Mouse (Mus musculus) E14TG2a.4 (cell line): ENCODE data around the gene Tfrc.
A peak's percentile ranks its signal among the peaks of the same experiment; 100 is the strongest.

Source experiments
- H3K27me3 ChIP-seq: 2 replicates; pipeline ENCODE4 v1.6.1; 2014; ENCODE audit warnings: low read length, control low read depth; ENCODE audit not compliant: insufficient read depth
- H3K36me3 ChIP-seq: 2 replicates; pipeline ENCODE4 v1.6.1; 2014; ENCODE audit warnings: low read length, control low read depth; ENCODE audit not compliant: insufficient read depth
- H3K4me1 ChIP-seq: replicated peaks from 2 replicates; pipeline ENCODE4 v1.6.1; 2014; ENCODE audit warnings: low read depth, low read length, control low read depth
- H3K4me3 ChIP-seq: replicated peaks from 2 replicates; pipeline ENCODE4 v1.5.1; 2014; ENCODE audit warnings: mild to moderate bottlenecking, low read length
- H3K9me3 ChIP-seq: 2 replicates; pipeline ENCODE4 v1.6.1; 2014; ENCODE audit warnings: low read length, control low read depth
- CTCF ChIP-seq: conservative IDR thresholded peaks from 2 replicates; pipeline ENCODE4 v1.5.1; 2014; ENCODE audit warnings: low read length
- NANOG ChIP-seq: IDR thresholded peaks from 2 replicates; pipeline ENCODE4 v1.6.1; 2014; ENCODE audit warnings: borderline replicate concordance, low read length, mixed read lengths
- POU5F1 ChIP-seq: IDR thresholded peaks from 2 replicates; pipeline ENCODE4 v1.6.1; 2014; ENCODE audit warnings: low read length, borderline replicate concordance

Gene Tfrc

DNA sequence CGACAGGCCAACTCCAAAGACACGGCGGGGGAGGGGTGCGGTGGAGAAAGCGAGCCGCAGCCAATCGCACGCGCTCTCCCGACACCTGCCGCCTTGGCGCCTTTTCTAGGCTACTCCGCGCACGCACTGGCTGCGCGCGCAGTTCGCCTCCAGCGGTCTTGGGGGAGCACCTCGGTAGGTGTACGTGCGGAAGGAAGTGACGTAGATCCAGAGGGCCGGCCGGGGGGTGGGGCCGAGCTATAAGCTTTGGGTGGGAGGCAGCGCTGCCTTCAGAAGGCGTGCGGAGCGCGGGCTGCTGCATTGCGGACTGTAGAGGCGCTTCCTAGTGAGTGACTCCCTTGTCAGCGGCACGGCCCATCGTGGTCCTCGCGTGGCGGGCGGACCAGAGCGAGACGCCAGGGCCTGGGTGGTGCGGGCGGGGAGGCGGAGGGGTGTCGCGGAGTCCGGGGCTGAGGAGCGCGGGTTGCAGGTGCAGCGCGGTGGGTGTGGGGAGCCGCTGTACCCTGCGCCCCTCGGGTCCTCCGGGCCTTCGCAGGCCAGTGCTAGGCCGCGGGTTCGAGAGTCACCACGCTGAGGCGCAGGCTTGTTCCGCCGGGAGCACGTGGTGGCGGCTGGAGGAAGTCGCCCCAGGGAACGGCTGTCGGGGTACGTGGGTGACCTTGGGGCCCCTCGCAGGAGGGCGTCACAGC lies at the start of gene Tfrc:
Gene Tfrc (plus strand): TSS at position 209 of the 689 bp plus-strand sequence.
- TF ChIP-seq NANOG (no peak), POU5F1 (no peak), CTCF (no peak)

GRCm38 (mm10) chr16:32559493-32559892 lies 49.2 kb upstream of the Tfrc start:
- Histone ChIP-seq H3K36me3 (no peaks in the 10 kb centered on the region), H3K4me1 (peaks cover 25% of the 10 kb centered on the region), H3K9me3 (peaks cover 3% of the 10 kb centered on the region; the same call in 1 of the 2 replicates), H3K4me3 (no peak overlapping the region), H3K27me3 (no peaks in the 10 kb centered on the region)
- TF ChIP-seq NANOG = no peak
- TF ChIP-seq POU5F1 = no peak
- no peak for TF ChIP-seq CTCF

More for the DNA sequence above, at the start of gene Tfrc:
- H3K27me3 ChIP-seq = no peaks in the 10 kb centered on the region
- peaks cover 57% of the 10 kb centered on the region for H3K4me1 ChIP-seq
- peaks cover 40% of the 10 kb centered on the region for H3K36me3 ChIP-seq
- no peaks in the 10 kb centered on the region for H3K9me3 ChIP-seq
- H3K4me3 ChIP-seq = peak within 1 kb of the TSS; percentile 99

GRCm38 (mm10) chr16:32563056-32563793 lies 45.5 kb upstream of the Tfrc start:
- H3K4me3 ChIP-seq = no peak overlapping the region
- peaks cover 47% of the 10 kb centered on the region for H3K4me1 ChIP-seq
- peaks cover 7% of the 10 kb centered on the region; the same call in 1 of the 2 replicates for H3K9me3 ChIP-seq
- no peaks in the 10 kb centered on the region for H3K36me3 ChIP-seq
- H3K27me3 ChIP-seq = no peaks in the 10 kb centered on the region
- TF ChIP-seq NANOG (no peak), POU5F1 (no peak), CTCF (no peak)

DNA sequence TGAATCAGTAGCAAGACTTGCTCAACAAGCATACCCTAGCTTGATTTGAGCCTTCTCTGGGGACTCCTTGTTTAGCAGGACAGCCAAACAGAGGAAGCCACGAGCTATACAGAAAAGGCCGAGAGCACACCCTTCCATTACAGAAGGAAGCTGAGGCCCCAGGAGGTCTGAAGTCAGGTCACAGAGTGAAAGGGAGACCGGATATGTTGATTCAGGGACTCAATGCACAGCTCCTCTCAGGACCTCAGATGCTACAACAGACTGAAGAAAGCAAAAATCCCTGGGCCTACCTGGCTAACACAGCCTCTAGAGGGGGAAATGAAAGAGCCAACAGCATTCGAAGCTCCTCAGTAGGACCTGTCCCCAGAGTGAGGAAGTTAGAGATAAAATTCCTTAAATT lies 41.4 kb upstream of the Tfrc start:
- Histone ChIP-seq H3K4me1 (peaks cover 29% of the 10 kb centered on the region), H3K27me3 (no peaks in the 10 kb centered on the region), H3K4me3 (no peak overlapping the region), H3K36me3 (no peaks in the 10 kb centered on the region), H3K9me3 (peaks cover 12% of the 10 kb centered on the region; the same call in 1 of the 2 replicates)
- TF ChIP-seq NANOG = peak; percentile 56
- no peak for TF ChIP-seq POU5F1

DNA sequence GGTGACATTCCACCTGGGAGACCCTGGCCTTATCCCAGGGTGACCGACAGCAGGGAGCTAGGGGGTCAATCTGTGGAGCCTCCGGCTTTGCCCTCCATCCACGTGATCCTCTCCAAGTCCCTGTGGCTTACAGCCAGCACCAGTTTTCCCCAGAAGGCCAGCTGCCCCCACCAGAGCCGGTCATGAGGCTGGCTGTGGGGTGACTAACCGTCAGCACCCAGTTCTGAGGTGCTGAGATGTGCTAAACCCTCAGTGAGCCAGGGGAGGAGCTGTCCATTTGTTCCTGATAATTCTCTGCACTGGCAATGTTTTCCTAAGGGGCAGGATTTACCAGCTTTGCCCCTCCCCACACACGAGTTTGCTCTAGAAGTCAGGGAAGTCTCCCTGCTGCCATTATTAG lies 40.3 kb upstream of the Tfrc start:
- Histone ChIP-seq H3K4me3 (no peak overlapping the region), H3K9me3 (peaks cover 12% of the 10 kb centered on the region; the same call in 1 of the 2 replicates), H3K27me3 (no peaks in the 10 kb centered on the region), H3K36me3 (no peaks in the 10 kb centered on the region), H3K4me1 (peaks cover 26% of the 10 kb centered on the region)
- TF ChIP-seq POU5F1 (no peak), CTCF (no peak), NANOG (no peak)

DNA sequence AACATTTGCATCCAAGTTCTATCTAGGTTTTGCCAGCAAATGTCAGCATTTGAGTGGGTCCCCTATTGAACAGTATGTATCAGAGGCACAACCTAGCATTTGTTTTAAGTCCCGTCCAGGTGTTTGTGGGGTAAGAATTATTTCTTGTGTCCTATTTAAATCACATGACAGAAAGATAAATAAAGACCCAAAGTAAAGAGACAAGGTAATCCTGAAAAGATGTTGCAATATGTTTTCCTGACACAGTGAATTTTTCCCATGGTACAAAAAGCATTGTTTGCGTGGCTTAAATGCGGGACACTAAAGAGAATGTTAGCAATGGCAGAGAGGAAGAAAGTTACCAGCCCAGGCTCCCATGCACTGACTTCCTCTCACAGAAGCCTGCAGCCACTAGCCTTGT lies 38.7 kb upstream of the Tfrc start:
- no peaks in the 10 kb centered on the region for H3K27me3 ChIP-seq
- H3K36me3 ChIP-seq = no peaks in the 10 kb centered on the region
- peaks cover 6% of the 10 kb centered on the region; the same call in 1 of the 2 replicates for H3K9me3 ChIP-seq
- peaks cover 26% of the 10 kb centered on the region for H3K4me1 ChIP-seq
- TF ChIP-seq CTCF = no peak
- TF ChIP-seq NANOG = no peak
- TF ChIP-seq POU5F1 = no peak
- no peak overlapping the region for H3K4me3 ChIP-seq

DNA sequence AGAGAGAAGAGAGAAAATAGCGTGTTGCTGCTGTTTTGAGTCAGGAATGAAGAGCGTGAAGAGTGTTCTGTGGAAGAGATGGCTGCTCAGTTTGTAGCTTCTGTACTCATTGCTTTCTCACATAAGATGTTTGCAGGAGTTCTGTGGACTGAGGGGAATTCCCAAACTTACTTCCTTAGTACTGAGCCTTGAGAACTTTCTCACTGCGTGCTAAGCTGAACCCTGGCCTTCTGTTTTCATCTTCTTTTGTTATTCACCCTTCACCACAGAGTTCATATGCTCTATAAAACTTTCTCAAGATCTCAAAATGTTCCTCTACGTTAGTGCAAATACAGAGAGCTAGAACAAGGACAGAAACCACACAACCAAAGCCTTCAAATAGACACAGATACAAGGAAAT lies 36.2 kb upstream of the Tfrc start:
- Histone ChIP-seq H3K27me3 (no peaks in the 10 kb centered on the region), H3K4me1 (peaks cover 11% of the 10 kb centered on the region), H3K36me3 (no peaks in the 10 kb centered on the region), H3K9me3 (peaks cover 21% of the 10 kb centered on the region), H3K4me3 (no peak overlapping the region)
- no peak for TF ChIP-seq POU5F1
- no peak for TF ChIP-seq NANOG
- no peak for TF ChIP-seq CTCF

DNA sequence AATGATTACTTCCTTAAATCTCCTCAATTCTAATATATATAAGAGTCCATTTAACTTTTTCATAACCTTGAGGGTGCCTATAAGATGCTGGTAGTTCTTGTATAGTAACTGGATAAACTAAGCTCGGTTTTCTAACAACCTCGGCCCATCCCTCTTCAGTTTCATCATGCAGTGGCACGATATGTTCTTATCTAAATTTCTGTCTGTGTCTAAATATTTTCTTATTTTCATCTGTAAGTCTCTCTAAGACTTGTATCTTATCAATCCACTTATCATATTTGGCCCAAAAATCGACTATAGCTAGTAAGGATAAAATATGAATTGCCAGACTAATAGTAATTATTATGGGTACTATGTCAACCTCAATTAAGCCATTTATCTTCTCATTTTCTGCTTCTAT lies 22.2 kb upstream of the Tfrc start:
- H3K27me3 ChIP-seq = no peaks in the 10 kb centered on the region
- H3K36me3 ChIP-seq = no peaks in the 10 kb centered on the region
- peaks cover 39% of the 10 kb centered on the region for H3K9me3 ChIP-seq
- TF ChIP-seq POU5F1 (no peak), CTCF (no peak), NANOG (no peak)
- no peaks in the 10 kb centered on the region for H3K4me1 ChIP-seq
- no peak overlapping the region for H3K4me3 ChIP-seq

DNA sequence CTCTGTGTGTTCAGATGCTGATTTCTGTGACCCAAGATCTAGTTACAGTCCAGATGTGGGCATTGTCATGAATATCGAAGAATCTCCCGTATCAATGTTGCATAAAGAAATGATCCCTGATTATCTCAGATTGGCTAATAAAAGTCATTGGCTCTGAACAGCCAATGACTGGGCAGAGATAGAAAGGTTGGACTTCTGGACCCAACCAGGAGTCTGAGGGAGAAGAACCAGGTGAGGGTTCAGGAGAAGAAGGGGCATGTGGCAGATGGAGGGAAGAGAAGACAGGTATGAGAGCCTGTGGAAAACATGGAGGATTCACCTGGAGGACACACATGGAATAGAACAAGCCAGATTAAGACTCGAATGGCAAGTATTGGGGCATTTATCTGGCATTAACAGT lies 20.2 kb upstream of the Tfrc start:
- Histone ChIP-seq H3K27me3 (no peaks in the 10 kb centered on the region), H3K4me1 (no peaks in the 10 kb centered on the region), H3K9me3 (peaks cover 39% of the 10 kb centered on the region), H3K36me3 (no peaks in the 10 kb centered on the region), H3K4me3 (no peak overlapping the region)
- no peak for TF ChIP-seq CTCF
- TF ChIP-seq POU5F1 = no peak
- TF ChIP-seq NANOG = no peak
